Mouse (Mus musculus): ENCODE data around the gene Kremen2. TPM values are rescaled to one million over a fixed set of nuclear protein-coding genes. Genes with fewer than 3 reads are reported as not detected.

Kremen2 gene
- polyA plus RNA-seq (2012; fragmentation: generic; extraction: Trizol), result under 1 TPM in 1 of 2 experiments, not detected in 1; 0.07 TPM

GRCm38 (mm10) chr17:23745301-23746251 lies at the start of gene Kremen2:
Kremen2 (minus strand) TSS chr17:23745833.

GRCm38 (mm10) chr17:23790269-23791078 lies 44.8 kb upstream of the Kremen2 start, which contains the start of gene Srrm2:
Srrm2 (plus strand) TSS chr17:23790532.

GRCm38 (mm10) chr17:23785561-23786471 lies 40.2 kb upstream of the Kremen2 start, which contains the start of gene Flywch2:
Flywch2 (minus strand) TSS chr17:23786081.

GRCm38 (mm10) chr17:23771284-23772218 lies 25.9 kb upstream of the Kremen2 start, which contains the start of gene Flywch1:
Flywch1 (minus strand) TSS chr17:23771602.

GRCm38 (mm10) chr17:23740598-23741021 lies 5.0 kb downstream of the Kremen2 start, which contains the start of gene Paqr4:
Paqr4 (minus strand) TSS chr17:23740867.

GRCm38 (mm10) chr17:23725999-23726757 lies 19.5 kb downstream of the Kremen2 start, which contains the start of gene Pkmyt1:
Pkmyt1 (plus strand) TSS chr17:23726336.

GRCm38 (mm10) chr17:23722376-23723125 lies 23.1 kb downstream of the Kremen2 start, which contains the start of gene 1520401A03Rik:
1520401A03Rik (minus strand) TSS chr17:23722783.

Other genes starting within 250 kb of the Kremen2 start
- 10 to 100 TPM in 1 of 2 experiments, 1 to 10 TPM in 1; 9.1 to 12.4 TPM for gene Zfp213, start 181.6 kb downstream of the Kremen2 start, polyA plus RNA-seq (2012; fragmentation: generic; extraction: Trizol)
- 1 to 10 TPM; 2.1 to 3.2 TPM for gene Zfp13, start 146.3 kb downstream of the Kremen2 start, polyA plus RNA-seq (2012; fragmentation: generic; extraction: Trizol)
- gene Zscan10, start 145.0 kb downstream of the Kremen2 start, polyA plus RNA-seq (2012; fragmentation: generic; extraction: Trizol), result under 1 TPM in 1 of 2 experiments, not detected in 1; 0.02 TPM
- gene Mmp25, start 100.6 kb downstream of the Kremen2 start, polyA plus RNA-seq (2012; fragmentation: generic; extraction: Trizol), result not detected
- gene Bicdl2, start 85.3 kb downstream of the Kremen2 start, polyA plus RNA-seq (2012; fragmentation: generic; extraction: Trizol), result under 1 TPM; 0.05 to 0.18 TPM
- gene Hcfc1r1, start 72.2 kb downstream of the Kremen2 start, polyA plus RNA-seq (2012; fragmentation: generic; extraction: Trizol), result 100 to 1,000 TPM; 438 to 526 TPM
- 10 to 100 TPM; 27.0 to 29.9 TPM for gene Thoc6, start 72.0 kb downstream of the Kremen2 start, polyA plus RNA-seq (2012; fragmentation: generic; extraction: Trizol)
- 100 to 1,000 TPM in 1 of 2 experiments, 10 to 100 TPM in 1; 78.5 to 413 TPM for gene Tnfrsf12a, start 68.4 kb downstream of the Kremen2 start, polyA plus RNA-seq (2012; fragmentation: generic; extraction: Trizol)
- gene Cldn6, start 66.6 kb downstream of the Kremen2 start, polyA plus RNA-seq (2012; fragmentation: generic; extraction: Trizol), result under 1 TPM in 1 of 2 experiments, not detected in 1; 0.04 TPM
- gene Cldn9, start 61.8 kb downstream of the Kremen2 start, polyA plus RNA-seq (2012; fragmentation: generic; extraction: Trizol), result 1 to 10 TPM in 1 of 2 experiments, under 1 TPM in 1; 0.53 to 3.5 TPM
- under 1 TPM; 0.07 to 0.45 TPM for gene 1520401A03Rik, start 23.1 kb downstream of the Kremen2 start, polyA plus RNA-seq (2012; fragmentation: generic; extraction: Trizol)
- 10 to 100 TPM; 24.3 to 38.2 TPM for gene Pkmyt1, start 19.5 kb downstream of the Kremen2 start, polyA plus RNA-seq (2012; fragmentation: generic; extraction: Trizol)
- gene Paqr4, start 5.0 kb downstream of the Kremen2 start, polyA plus RNA-seq (2012; fragmentation: generic; extraction: Trizol), result 10 to 100 TPM; 22.3 to 32.8 TPM
- 10 to 100 TPM; 49.7 to 60.6 TPM for gene Flywch1, start 25.8 kb upstream of the Kremen2 start, polyA plus RNA-seq (2012; fragmentation: generic; extraction: Trizol)
- under 1 TPM in 1 of 2 experiments, not detected in 1; 0.55 TPM for gene Flywch2, start 40.2 kb upstream of the Kremen2 start, polyA plus RNA-seq (2012; fragmentation: generic; extraction: Trizol)
- 100 to 1,000 TPM in 1 of 2 experiments, 10 to 100 TPM in 1; 26.7 to 115 TPM for gene Srrm2, start 44.7 kb upstream of the Kremen2 start, polyA plus RNA-seq (2012; fragmentation: generic; extraction: Trizol)
- 1,000 to 10,000 TPM; 1,533 to 1,676 TPM for gene Elob, start 83.3 kb upstream of the Kremen2 start, polyA plus RNA-seq (2012; fragmentation: generic; extraction: Trizol)
- not detected for gene Prss33, start 90.2 kb upstream of the Kremen2 start, polyA plus RNA-seq (2012; fragmentation: generic; extraction: Trizol)
- under 1 TPM in 1 of 2 experiments, not detected in 1; 0.05 TPM for gene Prss32, start 98.0 kb upstream of the Kremen2 start, polyA plus RNA-seq (2012; fragmentation: generic; extraction: Trizol)
- gene Prss41, start 98.3 kb upstream of the Kremen2 start, polyA plus RNA-seq (2012; fragmentation: generic; extraction: Trizol), result under 1 TPM in 1 of 2 experiments, not detected in 1; 0.02 TPM
- gene Prss21, start 122.2 kb upstream of the Kremen2 start, polyA plus RNA-seq (2012; fragmentation: generic; extraction: Trizol), result not detected
- not detected for gene Dcpp1, start 135.0 kb upstream of the Kremen2 start, polyA plus RNA-seq (2012; fragmentation: generic; extraction: Trizol)
- gene Dcpp2, start 135.0 kb upstream of the Kremen2 start, polyA plus RNA-seq (2012; fragmentation: generic; extraction: Trizol), result not detected
- gene Dcpp3, start 171.6 kb upstream of the Kremen2 start, polyA plus RNA-seq (2012; fragmentation: generic; extraction: Trizol), result not detected
- not detected for gene Sbp, start 195.8 kb upstream of the Kremen2 start, polyA plus RNA-seq (2012; fragmentation: generic; extraction: Trizol)
- gene Sbpl, start 209.4 kb upstream of the Kremen2 start, polyA plus RNA-seq (2012; fragmentation: generic; extraction: Trizol), result not detected
- gene Prss30, start 234.7 kb upstream of the Kremen2 start, polyA plus RNA-seq (2012; fragmentation: generic; extraction: Trizol), result under 1 TPM; 0.02 to 0.22 TPM

All from C3H10T1/2 (cell line).